Mouse (Mus musculus) forebrain, embryonic 15.5 days (tissue): ENCODE measurements around the gene Ntn3. TPM values are rescaled to one million over a fixed set of nuclear protein-coding genes. Genes with fewer than 3 reads are reported as not detected.
A peak's percentile ranks its signal among the peaks of the same experiment; 100 is the strongest.

ENCODE experiments used
- ATAC-seq: fragments of 200-750 bp; cut with Nextera tagmentation; replicated peaks from 2 replicates; pipeline ENCODE4 v1.8.0; 2017; ENCODE audit warnings: mild to moderate bottlenecking, moderate TSS enrichment, moderate library complexity
- H3K27ac ChIP-seq: fragments of 300-500 bp; sonication (generic); replicated peaks from 2 replicates; pipeline ENCODE4 v1.5.1; 2015; ENCODE audit warnings: mild to moderate bottlenecking, inconsistent platforms
- H3K27me3 ChIP-seq: fragments of 300-500 bp; sonication (generic); 2 replicates; pipeline ENCODE4 v1.6.1; 2015; ENCODE audit warnings: inconsistent platforms
- H3K36me3 ChIP-seq: fragments of 300-500 bp; sonication (generic); 2 replicates; pipeline ENCODE4 v1.6.1; 2015; ENCODE audit warnings: mild to moderate bottlenecking, inconsistent platforms
- H3K4me1 ChIP-seq: fragments of 300-500 bp; sonication (generic); 2 replicates; pipeline ENCODE4 v1.6.1; 2015; ENCODE audit warnings: inconsistent platforms
- H3K4me2 ChIP-seq: fragments of 300-500 bp; sonication (generic); replicated peaks from 2 replicates; pipeline ENCODE4 v1.6.1; 2015; ENCODE audit warnings: mild to moderate bottlenecking, inconsistent platforms
- H3K4me3 ChIP-seq: fragments of 300-500 bp; sonication (generic); 2 replicates; pipeline ENCODE4 v1.5.1; 2015; ENCODE audit warnings: mild to moderate bottlenecking, inconsistent platforms
- H3K9ac ChIP-seq: fragments of 300-500 bp; sonication (generic); replicated peaks from 2 replicates; pipeline ENCODE4 v1.6.1; 2015; ENCODE audit warnings: mild to moderate bottlenecking, inconsistent platforms
- H3K9me3 ChIP-seq: fragments of 300-500 bp; sonication (generic); 2 replicates; pipeline ENCODE4 v1.6.1; 2016; ENCODE audit warnings: inconsistent platforms
- WGBS: fragments of 180-500 bp; shearing (Covaris S2); methylation state at CpG from one replicate; pipeline ENCODE4 v1.1.7; 2015; ENCODE audit warnings: mixed read lengths; 5-methylcytosine and 5-hydroxymethylcytosine counted together
- polyA plus RNA-seq: library from polyadenylated mRNA; unstranded; fragments of >200 nt; fragmentation: Nextera tagmentation; extraction: Ambion mirVana; gene quantifications from 2 replicates; pipeline ENCODE4 v1.2.1, GENCODE M21; 2015

The Ntn3 gene
- polyA plus RNA-seq, 1 experiment from 2014 or later = 5.2 TPM

DNA sequence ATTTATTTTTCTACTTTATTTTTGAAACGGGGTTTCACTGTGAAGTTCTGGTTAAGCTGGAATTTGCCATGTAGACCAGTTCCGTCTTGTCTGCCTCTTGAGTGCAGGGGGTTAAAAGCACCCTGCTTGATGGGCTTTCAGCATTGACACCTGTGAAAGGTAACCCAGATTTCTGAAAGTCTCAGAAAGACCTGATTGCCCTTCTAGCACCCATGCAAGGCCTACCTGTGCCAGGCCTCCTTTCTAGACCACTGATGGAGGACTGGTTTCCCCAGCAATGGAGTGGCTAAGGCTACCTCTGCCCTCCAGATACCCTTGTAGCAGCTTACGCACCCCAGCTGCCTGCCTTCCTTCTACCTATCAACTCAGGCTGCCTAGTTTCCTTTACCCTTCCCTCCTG, 39.2 kb downstream of the Ntn3 start:
- H3K27ac ChIP-seq = peak overlapping the region; percentile 99
- peaks cover 37% of the 10 kb centered on the region for H3K4me1 ChIP-seq
- H3K4me2 ChIP-seq = peak overlapping the region; percentile 91
- ATAC-seq = no peak
- WGBS = 72% methylated on average over 3 of the region's 3 CpGs
- H3K9me3 ChIP-seq = no peaks in the 10 kb centered on the region
- H3K27me3 ChIP-seq = no peaks in the 10 kb centered on the region
- peak overlapping the region; percentile 95 for H3K4me3 ChIP-seq
- peaks cover 16% of the 10 kb centered on the region; the same call in 1 of the 2 replicates for H3K36me3 ChIP-seq
- peak overlapping the region; percentile 96 for H3K9ac ChIP-seq

DNA sequence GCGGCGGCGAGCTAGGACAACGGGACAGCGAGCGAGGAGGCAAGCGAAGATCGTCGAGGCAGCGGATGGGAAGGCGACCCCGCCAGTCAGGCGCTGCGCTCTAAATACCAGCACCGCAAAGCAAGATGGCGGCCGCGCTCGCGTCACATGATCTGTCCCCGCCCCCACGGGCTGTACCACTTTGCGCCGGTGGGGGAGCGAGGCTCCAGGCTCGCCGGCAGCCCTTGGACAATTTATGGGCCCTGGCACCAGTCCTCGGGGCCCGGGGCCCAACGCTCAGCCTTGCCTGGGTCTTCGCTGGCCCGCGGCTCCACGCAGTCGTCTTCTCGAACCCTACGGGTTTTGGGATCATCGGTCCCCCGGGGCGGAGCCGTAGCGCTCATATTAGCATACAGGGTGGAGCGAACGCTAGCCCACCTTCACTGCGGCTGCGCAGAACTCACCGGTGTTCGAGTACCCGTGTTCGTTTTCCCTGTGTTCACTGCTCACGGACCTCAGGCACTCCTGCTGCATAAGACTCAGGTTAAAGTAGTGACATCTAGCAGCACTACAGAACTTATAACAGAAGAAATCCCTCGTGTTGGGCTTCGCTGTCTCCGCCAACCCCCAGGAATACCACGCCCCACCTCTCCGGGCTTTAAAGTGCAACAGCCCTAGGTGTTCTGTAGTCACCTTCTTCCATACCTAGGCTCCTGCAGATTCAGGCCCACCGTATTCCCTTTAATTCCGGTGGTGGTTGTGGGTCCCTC, 39.8 kb downstream of the Ntn3 start, which contains the start of gene Atp6v0c:
Gene Atp6v0c (minus strand): TSS at position 386 of the 749 bp plus-strand sequence.
- Histone ChIP-seq H3K27me3 (no peaks in the 10 kb centered on the region), H3K27ac (peak within 1 kb of the TSS; percentile 99), H3K4me3 (peak within 1 kb of the TSS; percentile 95), H3K36me3 (peaks cover 16% of the 10 kb centered on the region; the same call in 1 of the 2 replicates), H3K4me2 (peak within 1 kb of the TSS; percentile 91), H3K4me1 (peaks cover 37% of the 10 kb centered on the region), H3K9me3 (no peaks in the 10 kb centered on the region), H3K9ac (peak within 1 kb of the TSS; percentile 96)
- under 1% methylated on average over 54 of the region's 58 CpGs for WGBS
- peak; percentile 91 for ATAC-seq

DNA sequence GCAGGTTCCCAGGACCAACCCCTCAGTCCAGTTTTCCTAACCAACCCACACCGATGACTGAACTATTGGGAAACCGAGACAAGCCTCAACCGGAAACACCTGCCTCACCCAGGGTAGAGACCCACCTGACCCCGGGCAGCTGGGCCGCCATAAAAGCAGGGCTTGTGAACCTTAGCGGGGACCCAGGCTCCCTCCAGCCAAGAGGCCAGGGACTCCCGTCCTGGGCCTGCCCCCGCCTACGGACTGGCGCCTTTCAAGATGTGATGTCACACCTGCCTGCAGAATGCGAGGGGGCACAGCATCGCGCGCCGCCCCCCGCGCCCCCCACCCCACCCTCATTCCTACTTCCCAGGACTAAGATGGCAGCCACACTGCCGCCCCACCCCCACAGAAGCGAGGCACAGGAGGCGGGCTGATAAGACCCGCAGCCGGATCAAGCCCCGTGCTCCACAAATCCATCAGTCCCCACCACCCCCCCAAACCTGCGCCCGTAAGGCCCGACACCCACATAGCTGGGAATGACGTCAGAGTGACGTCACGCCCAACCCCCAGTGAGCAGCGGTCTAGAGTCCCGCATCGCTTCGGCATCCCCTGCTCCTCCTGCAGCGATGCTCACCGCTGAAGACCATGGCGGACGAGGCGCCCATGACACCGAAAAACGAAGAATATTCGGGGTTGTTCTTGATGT, 40.6 kb downstream of the Ntn3 start:
- Histone ChIP-seq H3K4me3 (peak overlapping the region; percentile 95), H3K27me3 (no peaks in the 10 kb centered on the region), H3K27ac (peak overlapping the region; percentile 99), H3K9ac (peak overlapping the region; percentile 96), H3K9me3 (no peaks in the 10 kb centered on the region), H3K4me1 (peaks cover 37% of the 10 kb centered on the region), H3K36me3 (peaks cover 16% of the 10 kb centered on the region; the same call in 1 of the 2 replicates), H3K4me2 (peak overlapping the region; percentile 91)
- WGBS = under 1% methylated on average over 41 of the region's 41 CpGs
- peak; percentile 68 for ATAC-seq

DNA sequence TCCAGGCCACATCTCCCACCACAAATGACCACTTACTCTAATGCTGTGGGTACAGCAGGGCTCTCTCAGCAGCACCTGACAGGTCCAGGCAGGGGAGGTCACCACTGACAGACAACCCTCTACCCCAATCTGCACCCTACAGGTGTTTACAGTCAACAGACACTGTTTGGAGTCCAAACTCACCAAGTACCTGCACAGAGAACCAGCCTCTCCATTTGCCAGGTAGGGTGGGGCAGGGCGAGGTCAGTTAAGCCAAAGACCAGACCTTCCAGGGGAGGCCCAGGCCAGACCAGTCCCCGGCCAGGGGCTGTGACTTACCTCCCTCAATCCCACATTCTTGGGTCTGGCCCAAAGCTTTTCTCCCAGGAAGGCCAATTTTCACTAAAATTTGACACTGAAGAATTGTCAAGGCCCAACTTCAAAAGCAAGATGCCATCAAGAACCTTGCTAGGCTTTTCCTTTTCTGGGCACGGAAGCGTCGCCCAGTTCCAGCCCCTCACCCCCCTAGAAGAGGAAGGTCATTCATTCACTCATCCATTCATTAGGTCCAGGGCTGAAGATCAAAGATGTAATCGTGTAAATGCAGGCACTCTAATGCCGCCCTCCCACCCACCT, 41.3 kb downstream of the Ntn3 start:
- peaks cover 16% of the 10 kb centered on the region; the same call in 1 of the 2 replicates for H3K36me3 ChIP-seq
- H3K9ac ChIP-seq = peak overlapping the region; percentile 96
- H3K27ac ChIP-seq = peak overlapping the region; percentile 99
- no peaks in the 10 kb centered on the region for H3K27me3 ChIP-seq
- peak overlapping the region; percentile 95 for H3K4me3 ChIP-seq
- no peaks in the 10 kb centered on the region for H3K9me3 ChIP-seq
- H3K4me1 ChIP-seq = peaks cover 36% of the 10 kb centered on the region
- WGBS = 54% methylated on average over 7 of the region's 7 CpGs
- no peak for ATAC-seq
- peak overlapping the region; percentile 91 for H3K4me2 ChIP-seq

DNA sequence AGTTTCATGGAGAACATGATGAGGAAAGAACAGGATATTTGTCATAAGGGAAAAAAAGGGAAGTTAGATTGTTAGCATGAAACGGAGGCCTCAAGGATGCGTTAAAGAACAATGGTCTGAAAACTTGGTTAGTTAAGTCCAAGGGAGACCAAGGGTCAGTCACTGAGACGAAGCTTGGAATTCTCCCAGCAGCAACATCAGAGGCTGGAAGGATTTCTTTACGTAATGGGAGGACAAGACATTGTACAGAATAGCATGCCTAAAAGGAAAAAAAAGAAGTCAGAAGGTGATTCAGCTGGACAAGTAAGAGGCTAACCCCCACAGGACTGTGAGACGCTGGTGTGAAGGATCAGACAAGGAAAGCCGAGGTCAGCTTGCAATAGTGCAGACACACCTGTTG, 42.2 kb downstream of the Ntn3 start:
- no peaks in the 10 kb centered on the region for H3K27me3 ChIP-seq
- H3K36me3 ChIP-seq = peaks cover 16% of the 10 kb centered on the region; the same call in 1 of the 2 replicates
- H3K27ac ChIP-seq = no peak overlapping the region
- no peaks in the 10 kb centered on the region for H3K9me3 ChIP-seq
- ATAC-seq = no peak
- H3K4me3 ChIP-seq = peak overlapping the region; percentile 95; the same call in 1 of the 2 replicates
- H3K4me2 ChIP-seq = peak overlapping the region; percentile 91; the same call in 1 of the 2 replicates
- WGBS = 92% methylated on average over 6 of the region's 6 CpGs
- H3K4me1 ChIP-seq = peaks cover 45% of the 10 kb centered on the region
- no peak overlapping the region for H3K9ac ChIP-seq

DNA sequence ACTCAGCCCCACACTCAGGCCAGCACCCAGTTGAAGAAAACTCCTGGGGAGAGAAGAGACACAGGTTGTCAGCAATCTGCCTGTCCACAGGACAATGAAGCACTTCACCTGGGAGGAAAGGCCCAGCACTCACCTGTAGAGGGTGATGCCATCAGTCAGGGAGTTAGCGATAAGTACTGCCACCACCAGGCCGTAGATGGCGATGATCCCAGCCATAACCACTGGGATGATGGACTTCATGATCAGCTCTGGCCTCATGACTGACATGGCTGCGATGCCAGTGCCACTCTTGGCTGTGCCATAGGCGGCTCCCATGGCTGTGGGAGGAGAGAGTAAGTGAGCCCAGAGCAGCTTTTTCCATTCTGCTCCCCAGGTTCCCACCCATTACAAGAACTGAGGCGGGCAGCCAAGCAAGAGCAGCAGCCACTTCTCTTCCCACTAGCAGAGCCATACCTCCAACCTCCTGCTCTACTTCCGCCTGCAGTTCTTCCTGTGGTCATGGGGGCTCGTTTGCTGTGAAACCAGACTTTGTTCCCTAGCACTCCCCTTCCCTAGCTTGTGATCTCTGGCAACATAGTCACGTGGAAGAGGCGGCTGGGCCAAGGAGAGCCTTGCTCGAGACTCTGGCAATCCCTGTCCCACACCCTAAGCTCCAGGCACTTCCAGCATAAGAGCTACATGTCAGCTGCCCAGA, 44.6 kb downstream of the Ntn3 start:
- 79% methylated on average over 11 of the region's 11 CpGs for WGBS
- no peak overlapping the region for H3K27ac ChIP-seq
- no peaks in the 10 kb centered on the region for H3K27me3 ChIP-seq
- H3K9ac ChIP-seq = no peak overlapping the region
- ATAC-seq = no peak
- H3K4me3 ChIP-seq = no peak overlapping the region
- no peaks in the 10 kb centered on the region for H3K9me3 ChIP-seq
- peaks cover 42% of the 10 kb centered on the region for H3K4me1 ChIP-seq
- H3K36me3 ChIP-seq = peaks cover 16% of the 10 kb centered on the region; the same call in 1 of the 2 replicates
- H3K4me2 ChIP-seq = no peak overlapping the region

DNA sequence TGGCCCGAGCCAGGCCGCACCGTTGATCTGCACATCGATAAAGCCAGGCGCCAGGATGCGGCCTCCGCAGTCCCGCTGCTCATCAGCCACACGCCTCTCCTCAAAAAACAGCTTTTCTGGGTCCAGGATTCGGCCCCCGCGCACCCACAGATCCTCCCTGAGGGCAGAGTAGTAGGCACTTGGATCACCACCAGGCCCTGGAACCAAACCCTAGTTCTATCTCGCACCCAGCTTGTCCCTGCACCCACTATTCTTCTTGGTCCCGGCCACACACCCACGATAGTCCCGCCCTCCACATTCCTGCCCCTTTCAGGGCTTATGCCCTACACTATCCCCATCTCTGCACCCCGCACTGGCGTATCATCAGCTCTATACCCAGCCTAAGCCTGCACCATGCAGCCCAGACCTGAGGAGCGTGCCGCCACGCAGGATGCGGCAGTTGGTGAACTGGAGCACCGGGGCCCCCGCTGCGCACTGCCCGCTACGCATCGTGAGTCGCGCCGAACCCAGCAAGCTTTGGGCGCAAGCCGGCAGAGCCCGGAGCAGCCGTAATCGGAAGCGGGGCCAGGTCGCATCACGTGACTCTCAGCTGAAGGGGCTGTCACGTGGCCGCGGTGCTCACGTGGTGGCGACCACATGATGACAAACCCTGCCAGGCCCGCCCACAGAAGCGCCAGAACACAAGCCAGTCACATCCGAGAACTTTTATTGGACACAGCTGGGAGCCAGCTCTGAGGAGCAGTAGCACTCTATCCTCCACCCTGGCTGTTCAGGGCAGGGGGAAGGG, 46.0 kb downstream of the Ntn3 start, which contains the start of gene Amdhd2:
Gene Amdhd2 (minus strand): TSS at position 591 of the 787 bp plus-strand sequence.
- ATAC-seq = peak; percentile 94
- WGBS = under 1% methylated on average over 47 of the region's 47 CpGs
- Histone ChIP-seq H3K36me3 (peaks cover 16% of the 10 kb centered on the region; the same call in 1 of the 2 replicates), H3K9me3 (no peaks in the 10 kb centered on the region), H3K4me2 (peak within 1 kb of the TSS; percentile 87), H3K4me1 (peaks cover 37% of the 10 kb centered on the region), H3K4me3 (peak within 1 kb of the TSS; percentile 73), H3K27me3 (no peaks in the 10 kb centered on the region), H3K27ac (peak within 1 kb of the TSS; percentile 84), H3K9ac (peak within 1 kb of the TSS; percentile 78)

DNA sequence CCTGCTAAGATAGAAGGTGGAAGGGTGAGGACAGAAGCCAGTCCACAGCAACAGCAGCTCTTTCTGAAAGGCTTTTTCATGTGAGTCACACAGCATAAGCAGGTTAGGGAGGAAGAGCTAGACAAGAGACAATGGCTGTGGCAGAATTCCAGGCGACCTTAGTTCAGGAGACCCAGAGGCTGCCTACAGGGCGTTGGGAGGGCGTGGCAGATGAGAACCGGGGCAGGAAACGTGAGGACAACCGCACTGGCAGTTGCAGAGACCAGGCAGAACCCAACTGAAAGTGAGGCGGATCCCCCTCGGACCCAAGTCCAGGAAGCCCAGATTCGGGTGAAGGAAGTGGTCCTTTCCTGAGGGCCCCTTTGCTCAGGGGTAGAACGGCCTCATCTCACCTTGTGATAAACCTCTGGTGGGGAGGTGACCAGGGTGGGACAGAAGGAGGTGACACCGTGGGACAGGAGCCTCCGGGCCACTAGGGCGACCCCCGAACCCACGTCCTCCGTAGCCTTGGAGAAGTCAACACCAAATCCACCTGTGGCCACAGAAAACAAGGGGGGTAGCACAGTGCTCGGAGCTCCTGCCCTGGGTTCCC, 46.7 kb downstream of the Ntn3 start:
- peak overlapping the region; percentile 84; the same call in 1 of the 2 replicates for H3K27ac ChIP-seq
- H3K36me3 ChIP-seq = peaks cover 16% of the 10 kb centered on the region; the same call in 1 of the 2 replicates
- peaks cover 31% of the 10 kb centered on the region for H3K4me1 ChIP-seq
- ATAC-seq = peak; percentile 36; the same call in 1 of the 2 replicates
- H3K9ac ChIP-seq = peak overlapping the region; percentile 78
- no peaks in the 10 kb centered on the region for H3K27me3 ChIP-seq
- no peaks in the 10 kb centered on the region for H3K9me3 ChIP-seq
- peak overlapping the region; percentile 87 for H3K4me2 ChIP-seq
- 33% methylated on average over 17 of the region's 17 CpGs for WGBS
- peak overlapping the region; percentile 73 for H3K4me3 ChIP-seq

DNA sequence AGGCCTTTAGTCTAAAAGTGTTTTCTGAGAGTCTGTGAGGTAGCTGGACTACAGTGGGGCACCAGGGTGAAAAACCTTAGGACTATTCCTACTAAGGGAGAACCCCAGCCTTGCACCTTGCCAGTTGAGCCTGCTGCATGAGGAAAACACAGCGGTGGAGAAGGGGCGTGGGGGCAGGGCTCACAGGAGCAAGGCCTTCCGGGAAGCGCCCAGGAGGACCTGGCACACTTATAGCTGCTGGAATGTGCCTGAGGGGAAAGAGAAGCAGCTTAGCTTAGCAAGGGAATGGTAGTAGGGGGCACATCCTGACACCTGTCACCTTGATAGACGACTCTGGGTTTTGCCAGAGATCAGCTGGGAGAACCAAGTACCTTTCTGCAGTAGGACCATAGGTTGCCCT, 47.9 kb downstream of the Ntn3 start:
- Histone ChIP-seq H3K9me3 (no peaks in the 10 kb centered on the region), H3K36me3 (peaks cover 8% of the 10 kb centered on the region; the same call in 1 of the 2 replicates), H3K4me3 (no peak overlapping the region), H3K4me2 (no peak overlapping the region), H3K27me3 (no peaks in the 10 kb centered on the region), H3K27ac (no peak overlapping the region), H3K4me1 (peaks cover 18% of the 10 kb centered on the region), H3K9ac (no peak overlapping the region)
- WGBS = 87% methylated on average over 5 of the region's 5 CpGs
- no peak for ATAC-seq

DNA sequence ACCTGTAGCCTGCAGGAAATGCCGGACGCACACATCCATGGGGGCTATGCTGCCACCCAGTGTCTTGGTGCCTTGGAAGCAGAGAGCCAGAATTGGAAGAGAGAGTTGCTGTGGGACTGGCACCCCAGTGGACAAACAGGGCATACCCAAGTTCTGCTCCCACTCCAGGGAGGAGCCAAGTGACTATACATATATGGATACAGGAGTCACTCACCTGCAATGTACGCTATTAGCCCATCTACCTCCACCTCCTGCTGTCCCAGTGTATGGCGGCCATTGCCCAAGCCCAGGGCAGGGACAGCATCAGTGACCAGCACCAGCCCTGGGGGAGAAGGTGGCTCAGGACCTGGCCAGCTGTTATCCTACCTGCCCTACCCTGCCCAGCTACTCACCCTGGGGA, 51.8 kb downstream of the Ntn3 start:
- Histone ChIP-seq H3K27ac (no peak overlapping the region), H3K9me3 (no peaks in the 10 kb centered on the region), H3K4me1 (peaks cover 7% of the 10 kb centered on the region), H3K27me3 (no peaks in the 10 kb centered on the region), H3K36me3 (no peaks in the 10 kb centered on the region), H3K4me3 (no peak overlapping the region), H3K9ac (no peak overlapping the region), H3K4me2 (no peak overlapping the region)
- WGBS = 94% methylated on average over 4 of the region's 4 CpGs
- no peak for ATAC-seq
